Mouse (Mus musculus) lung, postnatal 0 days (tissue): Measurements from ENCODE around the gene Lipm. TPM values are rescaled to one million over a fixed set of nuclear protein-coding genes. Genes with fewer than 3 reads are reported as not detected.

ENCODE experiments used
- ATAC-seq: fragments of 200-750 bp; cut with Nextera tagmentation; 2 replicates; pipeline ENCODE4 v1.8.0; 2017; ENCODE audit warnings: moderate library complexity
- DNase-seq: peaks from one replicate; pipeline ENCODE4 v3.0.0-alpha.2; 2016; ENCODE audit warnings: low spot score
- H3K27ac ChIP-seq: fragments of 300-500 bp; sonication (generic); 2 replicates; pipeline ENCODE4 v1.5.1; 2014; ENCODE audit warnings: antibody characterized with exemption, mild to moderate bottlenecking, low read length, mixed read lengths
- H3K27me3 ChIP-seq: fragments of 300-500 bp; sonication (generic); replicated peaks from 2 replicates; pipeline ENCODE4 v1.6.1; 2014; ENCODE audit warnings: low read length, mixed read lengths; ENCODE audit not compliant: insufficient read depth
- H3K36me3 ChIP-seq: fragments of 300-500 bp; sonication (generic); 2 replicates; pipeline ENCODE4 v1.6.1; 2014; ENCODE audit warnings: low read length, mixed read lengths; ENCODE audit not compliant: insufficient read depth
- H3K4me1 ChIP-seq: fragments of 300-500 bp; sonication (generic); 2 replicates; pipeline ENCODE4 v1.6.1; 2014; ENCODE audit warnings: antibody characterized with exemption, low read depth, low read length, mixed read lengths; ENCODE audit not compliant: insufficient read depth
- H3K4me2 ChIP-seq: fragments of 300-500 bp; sonication (generic); replicated peaks from 2 replicates; pipeline ENCODE4 v1.6.1; 2014; ENCODE audit warnings: low read depth, mild to moderate bottlenecking, low read length, moderate library complexity, mixed read lengths
- H3K4me3 ChIP-seq: fragments of 300-500 bp; sonication (generic); 2 replicates; pipeline ENCODE4 v1.5.1; 2014; ENCODE audit warnings: low read depth, low read length
- H3K9ac ChIP-seq: fragments of 300-500 bp; sonication (generic); replicated peaks from 2 replicates; pipeline ENCODE4 v1.6.1; 2014; ENCODE audit warnings: low read depth, mild to moderate bottlenecking
- H3K9me3 ChIP-seq: fragments of 300-500 bp; sonication (generic); 2 replicates; pipeline ENCODE4 v1.6.1; 2016; ENCODE audit warnings: low read length, mixed read lengths
- CTCF ChIP-seq: IDR thresholded peaks from 2 replicates; pipeline ENCODE4 v1.5.1; 2016; ENCODE audit warnings: antibody characterized with exemption, mild to moderate bottlenecking
- EP300 ChIP-seq: IDR thresholded peaks from 2 replicates; pipeline ENCODE4 v1.6.1; 2016; ENCODE audit warnings: antibody characterized with exemption, mild to moderate bottlenecking, control low read depth
- WGBS: fragments of 180-500 bp; shearing (Covaris S2); extraction: QIAGEN DNeasy Blood & Tissue Kit; methylation state at CpG from one replicate; pipeline ENCODE4 v1.1.7; 2014; 5-methylcytosine and 5-hydroxymethylcytosine counted together
- polyA plus RNA-seq: library from polyadenylated mRNA; unstranded; fragments of >200 nt; fragmentation: Nextera tagmentation; extraction: Ambion mirVana; gene quantifications from 2 replicates; pipeline ENCODE4 v1.2.1, GENCODE M21; 2015

The Lipm gene
- polyA plus RNA-seq, 1 experiment from 2014 or later = not detected

DNA sequence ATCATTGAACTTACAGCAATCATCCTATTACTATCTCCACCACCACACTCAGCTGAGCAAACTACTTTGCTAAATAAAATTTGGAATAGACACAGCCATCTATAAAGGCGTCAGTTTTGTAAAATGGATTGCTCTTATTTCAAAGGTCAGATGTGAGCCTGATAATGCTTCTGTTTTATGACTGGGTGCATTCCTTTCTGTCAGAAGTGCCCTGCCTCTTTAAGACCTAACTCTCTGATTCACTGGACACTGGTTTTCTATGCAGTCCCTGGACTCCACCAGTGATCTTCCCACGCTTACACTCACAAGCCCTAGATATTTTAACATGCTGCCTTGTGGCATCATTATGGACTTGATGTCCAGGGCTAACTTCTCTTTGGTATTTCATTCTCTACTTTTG lies 22.6 kb upstream of the Lipm start:
- ATAC-seq = no peak
- H3K36me3 ChIP-seq = no peaks in the 10 kb centered on the region
- H3K27me3 ChIP-seq = no peaks in the 10 kb centered on the region
- H3K4me2 ChIP-seq = no peak overlapping the region
- H3K27ac ChIP-seq = no peak overlapping the region
- no peak overlapping the region for H3K4me3 ChIP-seq
- no peaks in the 10 kb centered on the region for H3K9me3 ChIP-seq
- H3K4me1 ChIP-seq = no peaks in the 10 kb centered on the region
- no peak overlapping the region for H3K9ac ChIP-seq
- 49% methylated on average over 2 of the region's 2 CpGs for WGBS
- TF ChIP-seq CTCF = no peak
- TF ChIP-seq EP300 = no peak
- DNase-seq = no peak

- no peak overlapping the region for H3K4me2 ChIP-seq
- no peak overlapping the region for H3K9ac ChIP-seq
- H3K36me3 ChIP-seq = no peaks in the 10 kb centered on the region
- no peaks in the 10 kb centered on the region for H3K9me3 ChIP-seq
- DNase-seq = no peak
- WGBS = 65% methylated on average over 3 of the region's 3 CpGs
- no peak overlapping the region for H3K4me3 ChIP-seq
- H3K27me3 ChIP-seq = no peaks in the 10 kb centered on the region
- TF ChIP-seq EP300 (no peak), CTCF (no peak)
- H3K27ac ChIP-seq = no peak overlapping the region
- no peaks in the 10 kb centered on the region for H3K4me1 ChIP-seq
- no peak for ATAC-seq
Measured at GRCm38 (mm10) chr19:34089011-34089680, 11.6 kb upstream of the Lipm start.

GRCm38 (mm10) chr19:34095381-34095780 lies 5.4 kb upstream of the Lipm start:
- Histone ChIP-seq H3K9me3 (no peaks in the 10 kb centered on the region), H3K27me3 (no peaks in the 10 kb centered on the region), H3K9ac (no peak overlapping the region), H3K27ac (no peak overlapping the region), H3K4me2 (no peak overlapping the region), H3K4me1 (no peaks in the 10 kb centered on the region), H3K36me3 (no peaks in the 10 kb centered on the region), H3K4me3 (no peak overlapping the region)
- TF ChIP-seq EP300 (no peak), CTCF (no peak)
- 39% methylated on average over 5 of the region's 5 CpGs for WGBS
- DNase-seq (no peak), ATAC-seq (no peak)

DNA sequence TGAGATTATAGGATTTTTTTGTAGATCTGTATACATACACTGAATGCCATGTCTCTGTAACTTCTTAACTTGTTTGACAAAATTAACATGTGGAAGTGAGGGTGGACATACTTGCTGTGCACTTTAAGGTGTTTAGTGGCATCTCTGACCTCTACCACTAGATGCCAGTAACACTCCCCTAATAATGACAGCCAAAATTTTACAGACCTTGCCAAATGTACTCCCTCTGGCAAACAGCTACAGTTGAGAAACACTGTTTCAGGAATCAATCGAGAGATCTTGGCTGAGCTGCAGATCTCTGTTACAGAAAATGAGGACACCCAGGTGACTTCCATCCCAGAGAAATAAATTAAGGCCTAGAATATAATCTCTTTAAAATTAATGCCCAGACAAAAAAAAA lies 4.5 kb upstream of the Lipm start:
- H3K27me3 ChIP-seq = no peaks in the 10 kb centered on the region
- no peak overlapping the region for H3K27ac ChIP-seq
- WGBS = 41% methylated on average over 1 of the region's 1 CpGs
- H3K4me3 ChIP-seq = no peak overlapping the region
- DNase-seq (no peak), ATAC-seq (no peak)
- TF ChIP-seq CTCF (no peak), EP300 (no peak)
- H3K4me1 ChIP-seq = no peaks in the 10 kb centered on the region
- H3K9me3 ChIP-seq = no peaks in the 10 kb centered on the region
- H3K9ac ChIP-seq = no peak overlapping the region
- no peak overlapping the region for H3K4me2 ChIP-seq
- H3K36me3 ChIP-seq = no peaks in the 10 kb centered on the region

DNA sequence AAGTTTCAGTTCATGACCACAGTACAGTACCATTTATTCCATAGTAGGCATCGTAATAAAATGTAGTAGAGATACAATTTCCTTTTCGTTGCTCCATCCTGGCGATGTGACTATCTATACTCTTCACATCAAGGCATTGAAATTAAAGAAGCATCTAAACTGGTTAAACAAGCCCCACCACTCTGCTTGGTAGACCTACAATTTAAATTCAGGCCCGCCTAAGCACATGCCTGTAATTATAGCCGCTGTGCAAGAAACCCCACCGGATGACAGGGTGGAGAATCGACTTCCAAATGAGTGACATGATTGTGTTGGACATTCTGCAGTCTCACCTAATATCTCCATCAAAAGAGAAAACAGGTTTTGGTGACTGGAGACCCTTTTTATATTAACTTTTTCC lies 1.2 kb downstream of the Lipm start:
- Histone ChIP-seq H3K27me3 (no peaks in the 10 kb centered on the region), H3K36me3 (no peaks in the 10 kb centered on the region), H3K4me2 (no peak overlapping the region), H3K9ac (no peak overlapping the region), H3K9me3 (no peaks in the 10 kb centered on the region), H3K4me1 (no peaks in the 10 kb centered on the region), H3K4me3 (no peak overlapping the region), H3K27ac (no peak overlapping the region)
- 87% methylated on average over 7 of the region's 7 CpGs for WGBS
- DNase-seq = no peak
- ATAC-seq = no peak
- no peak for TF ChIP-seq EP300
- TF ChIP-seq CTCF = no peak

- Histone ChIP-seq H3K36me3 (no peaks in the 10 kb centered on the region), H3K9me3 (no peaks in the 10 kb centered on the region), H3K4me1 (no peaks in the 10 kb centered on the region), H3K4me2 (no peak overlapping the region), H3K27me3 (no peaks in the 10 kb centered on the region), H3K4me3 (no peak overlapping the region), H3K9ac (no peak overlapping the region), H3K27ac (no peak overlapping the region)
- TF ChIP-seq EP300 (no peak), CTCF (no peak)
- no peak for ATAC-seq
- no peak for DNase-seq
- WGBS = 89% methylated on average over 3 of the region's 3 CpGs
Measured at GRCm38 (mm10) chr19:34104841-34105240, 4.1 kb downstream of the Lipm start.

GRCm38 (mm10) chr19:34119102-34119501 lies 18.4 kb downstream of the Lipm start:
- DNase-seq = no peak
- no peaks in the 10 kb centered on the region for H3K4me1 ChIP-seq

More at GRCm38 (mm10) chr19:34119102-34119501, 18.4 kb downstream of the Lipm start:
- H3K36me3 ChIP-seq = no peaks in the 10 kb centered on the region
- no peak overlapping the region for H3K4me2 ChIP-seq
- H3K4me3 ChIP-seq = no peak overlapping the region
- WGBS = 61% methylated on average over 1 of the region's 1 CpGs
- TF ChIP-seq CTCF (no peak), EP300 (no peak)
- no peak for ATAC-seq
- H3K27me3 ChIP-seq = no peaks in the 10 kb centered on the region
- H3K9me3 ChIP-seq = no peaks in the 10 kb centered on the region
- H3K9ac ChIP-seq = no peak overlapping the region
- no peak overlapping the region for H3K27ac ChIP-seq
